Mouse (Mus musculus): ENCODE data around the gene Olfr1362.

Gene Olfr1362

DNA sequence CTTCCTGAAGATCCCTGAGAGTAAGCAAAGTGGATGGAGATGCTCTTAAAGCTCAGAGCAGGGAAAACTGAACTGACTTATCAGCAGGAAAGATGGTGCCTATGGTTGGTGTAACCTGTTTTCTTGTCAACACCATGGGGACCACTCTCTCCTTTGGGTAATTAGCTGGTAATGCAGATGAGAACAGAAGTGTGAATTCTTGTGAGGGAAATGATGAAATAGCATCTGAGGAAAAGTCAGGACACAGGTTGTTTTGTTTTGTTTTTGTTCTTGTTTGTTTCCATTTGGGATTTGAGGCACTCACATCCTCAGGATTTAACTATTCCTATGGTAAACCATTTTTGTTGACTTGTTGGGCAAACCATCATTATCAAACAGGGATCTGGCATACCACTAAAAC, at the start of gene Olfr1362:
TSS of gene Olfr1362 (minus strand) at position 101 of the 400 bp plus-strand sequence.
- DNase-seq: no peak

DNA sequence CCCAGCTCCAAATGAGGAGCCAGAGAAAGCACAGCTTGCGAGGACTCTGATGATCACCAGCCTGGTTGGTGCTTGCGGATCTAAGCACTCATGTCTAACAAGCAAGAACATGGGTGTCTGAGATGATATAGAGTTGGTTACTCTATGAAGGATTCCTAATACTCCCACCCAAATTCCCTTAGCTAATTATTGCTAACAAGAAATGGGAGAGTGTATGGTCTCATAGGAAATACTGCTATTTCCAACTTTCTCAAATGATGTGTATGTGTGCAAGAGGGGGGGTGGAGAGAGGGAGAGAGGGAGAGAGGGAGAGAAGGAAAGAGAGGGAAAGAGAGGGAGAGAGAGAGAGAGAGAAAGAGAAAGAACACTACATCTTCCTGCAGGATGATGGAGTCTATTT, 49.5 kb upstream of the Olfr1362 start, which contains the start of gene Olfr1361:
TSS of gene Olfr1361 (minus strand) at position 101 of the 400 bp plus-strand sequence.
- DNase-seq: no peak

DNA sequence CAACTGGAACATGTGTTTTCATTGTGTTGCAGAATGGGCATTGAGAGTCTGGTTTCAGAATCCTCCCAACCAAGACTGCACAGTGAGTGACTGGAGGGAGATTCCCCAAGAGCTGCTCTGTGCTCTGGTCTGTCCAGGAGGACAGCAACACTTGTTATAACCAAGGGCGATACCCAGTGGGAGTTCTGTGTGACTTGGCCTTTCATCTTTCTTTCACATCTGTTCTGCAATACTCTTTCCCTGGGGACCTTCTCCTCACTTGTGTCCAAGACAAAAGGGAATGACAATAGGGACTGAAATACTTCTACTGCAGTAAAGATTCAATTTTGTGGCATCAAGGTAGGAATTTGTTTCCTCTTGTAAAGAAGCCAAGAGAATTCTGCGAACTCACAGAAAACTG, 28.6 kb upstream of the Olfr1362 start, which contains the start of gene Olfr11:
TSS of gene Olfr11 (minus strand) at position 101 of the 400 bp plus-strand sequence.
- no peak for DNase-seq

DNA sequence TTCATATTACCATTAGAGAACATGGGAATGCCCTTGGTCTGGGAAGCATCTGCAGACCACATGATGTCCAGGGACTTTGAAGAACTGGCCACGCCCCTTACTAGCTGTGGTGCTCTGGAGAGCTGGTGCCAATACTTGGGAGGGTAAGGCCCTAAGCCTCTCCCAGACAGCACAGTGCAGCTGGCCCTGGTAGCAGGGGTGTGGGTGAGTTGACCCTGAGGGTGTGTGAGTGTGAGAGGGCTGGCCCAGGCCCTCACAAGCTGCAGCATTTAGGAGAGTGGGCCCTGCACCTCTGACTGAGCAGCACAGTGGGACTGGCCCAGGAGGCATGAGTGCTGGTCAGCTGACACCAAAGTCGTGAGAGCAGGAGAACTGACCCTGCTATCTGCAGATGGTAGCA, 22.2 kb downstream of the Olfr1362 start:
- DNase-seq: no peak

DNA sequence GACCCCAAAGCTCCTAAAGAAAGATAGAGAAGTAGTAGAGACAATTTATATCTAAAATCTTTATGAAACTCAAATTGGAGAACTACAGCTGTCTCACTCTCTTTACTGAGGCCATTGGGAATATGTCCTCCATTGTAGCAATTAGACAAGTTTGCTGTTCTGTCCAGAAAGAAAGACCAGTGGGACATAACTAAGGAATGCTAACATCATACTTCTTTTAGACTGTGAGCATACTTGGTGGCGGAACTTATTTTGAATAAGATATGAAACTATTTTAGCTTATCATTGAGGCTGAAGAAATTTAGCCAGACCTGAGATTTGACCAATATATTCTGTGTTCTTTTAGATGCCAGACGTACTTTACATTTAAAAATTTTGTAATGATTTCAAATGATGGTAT, 32.2 kb downstream of the Olfr1362 start, which contains the start of gene Olfr1364:
TSS of gene Olfr1364 (minus strand) at position 101 of the 400 bp plus-strand sequence.
- DNase-seq: no peak
